ENCODE assay signal across 23 mouse cellular contexts in genomic region chr2:91913328-91914110, GRCm38 (mm10). TPM values are rescaled to one million over a fixed set of nuclear protein-coding genes. Genes with fewer than 3 reads are reported as not detected.
"Had no signal": no experiment of that assay in that cellular context is flagged by ENCODE, and none has a peak within 500 bp of the region (broad histone marks: within the 10 kb centered on the region; RNA-seq: fewer than 3 reads in every experiment).

No protein-coding gene starts in this region.

- ATAC-seq: intestine, postnatal 0 days; midbrain, embryonic 13.5 days had no signal

- H3K9ac ChIP-seq: limb, embryonic 12.5 days; limb, embryonic 15.5 days; liver, embryonic 13.5 days; lung, embryonic 15.5 days; midbrain, embryonic 13.5 days had no signal

- H3K27me3 ChIP-seq: limb, embryonic 12.5 days; limb, embryonic 15.5 days; liver, embryonic 13.5 days; lung, embryonic 15.5 days; midbrain, embryonic 13.5 days had no signal

- H3K9me3 ChIP-seq: limb, embryonic 12.5 days; limb, embryonic 15.5 days; liver, embryonic 13.5 days; lung, embryonic 15.5 days; midbrain, embryonic 13.5 days had no signal

- DNase-seq: kidney, adult 2 months; kidney, postnatal 36 days; layer of hippocampus, postnatal 36 days; left cerebral cortex, postnatal 4 days; liver, embryonic 13.5 days; thymus, adult 2 months; thymus, postnatal 14 days; thymus, postnatal 4 days had no signal

- H3K27ac ChIP-seq: kidney, postnatal 0 days; left cerebral cortex, adult 2 months; limb, embryonic 12.5 days; limb, embryonic 15.5 days; liver, embryonic 13.5 days; lung, embryonic 15.5 days; midbrain, embryonic 13.5 days; stomach, postnatal 0 days had no signal

- H3K4me2 ChIP-seq: limb, embryonic 12.5 days; limb, embryonic 15.5 days; liver, embryonic 13.5 days; lung, embryonic 15.5 days; midbrain, embryonic 13.5 days had no signal

- H3K4me1 ChIP-seq: limb, embryonic 12.5 days; limb, embryonic 15.5 days; lung, embryonic 15.5 days; midbrain, embryonic 13.5 days had no signal

- H3K4me3 ChIP-seq: left cerebral cortex, adult 2 months; limb, embryonic 12.5 days; limb, embryonic 15.5 days; liver, embryonic 13.5 days; lung, embryonic 15.5 days; midbrain, embryonic 13.5 days had no signal

RNA-seq across cellular contexts. Expression of gene Chrm4, which starts 13.5 kb away (rescaled TPM):
- polyA plus RNA-seq: intestine, embryonic 14.5 days; kidney, embryonic 14.5 days; kidney, postnatal 0 days; lung, embryonic 15.5 days; stomach, embryonic 14.5 days had no signal

RNA-seq across cellular contexts. Expression of gene Gm9821, which starts 32.0 kb away (rescaled TPM):
- total RNA-seq: layer of hippocampus, adult 8-10 months; layer of hippocampus, postnatal 10 days; layer of hippocampus, postnatal 36 days; left cerebral cortex, adult 2 months; left cerebral cortex, postnatal 10 days; left cerebral cortex, postnatal 4 days had no signal
- polyA plus RNA-seq: kidney, adult 2 months; small intestine, adult 2 months had no signal
